Mouse (Mus musculus) adrenal gland, adult 18-20 months (tissue): ENCODE results near the gene Pard3. TPM values are rescaled to one million over a fixed set of nuclear protein-coding genes. Genes with fewer than 3 reads are reported as not detected.

ENCODE experiments used
- DNase-seq, 2 experiments: peaks; one replicate each; pipeline ENCODE4 v3.0.0; 2021 to 2022; ENCODE audit warnings: low spot score in 2 of 2
- long read RNA-seq, 2 experiments: library from polyadenylated mRNA; stranded (forward); transcript quantifications; one replicate each; pipeline ENCODE4 v2.0.0; 2021
- total RNA-seq, 2 experiments: library from RNA; stranded (reverse); gene quantifications; 1 replicate in 1 of 2; 2 replicates in 1 of 2; pipeline ENCODE4 v1.2.3; 2021

Gene Pard3
- 10 to 100 TPM; 32.5 to 42.2 TPM for total RNA-seq
- long read RNA-seq, experiment 1, full-length matches to known transcripts, result 3 of 15 reads
- long read RNA-seq, experiment 1, partial matches to known transcripts, result 4 of 15 reads
- long read RNA-seq, experiment 1, other reads (novel, unspliced or antisense), result 8 of 15 reads
- long read RNA-seq, experiment 2, full-length matches to known transcripts, result 7 of 26 reads
- long read RNA-seq, experiment 2, partial matches to known transcripts, result 10 of 26 reads
- long read RNA-seq, experiment 2, other reads (novel, unspliced or antisense), result 9 of 26 reads

DNA sequence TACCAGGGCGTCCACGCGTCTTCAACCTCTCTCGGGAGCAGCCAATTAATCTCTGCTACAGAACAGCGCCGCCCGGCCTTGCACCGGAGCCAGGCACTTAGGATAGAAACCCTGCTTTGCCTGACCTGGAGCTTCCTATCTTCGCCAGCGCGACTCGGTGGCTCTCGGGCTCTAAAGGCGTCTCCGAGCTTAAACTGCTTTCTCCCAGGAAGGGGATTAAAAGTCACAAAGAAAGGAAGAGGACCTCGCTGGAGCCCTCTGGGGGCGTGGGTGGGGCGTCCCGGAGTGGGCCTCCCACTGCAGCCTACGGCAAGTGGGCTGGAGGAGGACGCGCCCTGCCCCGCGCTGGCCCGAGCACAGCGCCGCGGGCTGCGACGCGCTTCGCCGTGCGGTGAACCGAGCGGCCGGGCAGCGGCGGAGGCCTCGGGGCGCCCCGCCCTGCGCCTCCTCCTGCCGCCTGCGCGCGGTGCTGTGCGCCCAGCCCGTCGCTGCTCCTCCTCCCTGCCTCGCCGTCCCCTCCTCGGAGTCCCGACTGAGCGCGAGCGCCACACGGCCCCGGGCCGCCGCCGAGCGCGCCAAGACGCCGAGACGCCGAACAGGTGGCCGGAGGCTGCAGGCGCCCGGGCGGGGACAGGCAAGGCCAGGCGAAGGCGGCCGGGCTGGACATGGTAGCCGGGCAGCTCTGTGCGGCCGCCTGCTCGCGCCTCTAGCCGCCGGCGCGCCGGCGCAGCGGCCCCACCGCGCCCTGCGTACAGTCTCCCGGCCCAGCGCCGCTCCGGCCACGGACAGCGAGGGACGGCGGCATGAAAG, at the start of gene Pard3:
Gene Pard3 (plus strand): TSS at position 343 of the 810 bp plus-strand sequence.
- peak; percentile 70 to 75 for DNase-seq

DNA sequence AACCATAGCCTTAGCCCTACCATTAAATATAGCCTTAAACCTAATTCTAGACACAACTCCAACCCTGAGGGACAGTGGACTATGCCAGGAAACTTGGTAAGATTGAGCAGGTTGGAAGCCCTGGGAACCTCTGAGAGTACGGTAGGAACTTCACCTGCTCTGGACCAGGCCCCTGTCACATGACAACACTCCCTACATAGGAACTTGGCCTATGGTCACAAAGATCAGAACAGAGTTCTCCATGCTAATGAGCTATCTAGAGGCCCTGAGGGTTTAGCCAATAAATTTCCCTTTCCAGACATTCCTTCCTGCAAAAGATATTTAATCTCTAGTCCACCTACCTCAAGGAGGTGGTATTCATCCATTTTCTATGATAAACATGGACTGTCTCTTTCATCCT, 41.9 kb upstream of the Pard3 start:
- DNase-seq, result no peak

DNA sequence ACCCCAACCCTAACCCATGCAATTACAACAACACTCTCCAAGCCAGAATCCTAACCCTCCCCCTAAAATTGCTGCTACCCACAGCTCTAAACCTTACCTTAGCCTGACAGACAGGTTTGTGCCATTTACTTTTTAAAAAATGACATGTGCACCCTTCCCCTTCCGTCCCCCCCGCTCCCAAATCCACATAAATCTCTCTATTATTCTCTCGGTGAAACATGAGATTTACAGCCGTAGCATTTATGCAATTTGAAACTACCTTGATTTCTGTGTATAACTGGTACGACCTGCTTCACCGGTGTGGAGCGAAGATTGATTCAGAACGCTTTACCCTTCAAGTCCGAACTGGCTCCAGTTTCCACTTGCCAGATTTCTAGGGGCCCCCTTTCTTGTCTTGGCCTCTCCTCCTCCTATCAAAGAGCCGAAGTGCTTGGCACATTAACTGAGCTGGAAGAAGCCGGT, 38.4 kb upstream of the Pard3 start:
- no peak for DNase-seq

DNA sequence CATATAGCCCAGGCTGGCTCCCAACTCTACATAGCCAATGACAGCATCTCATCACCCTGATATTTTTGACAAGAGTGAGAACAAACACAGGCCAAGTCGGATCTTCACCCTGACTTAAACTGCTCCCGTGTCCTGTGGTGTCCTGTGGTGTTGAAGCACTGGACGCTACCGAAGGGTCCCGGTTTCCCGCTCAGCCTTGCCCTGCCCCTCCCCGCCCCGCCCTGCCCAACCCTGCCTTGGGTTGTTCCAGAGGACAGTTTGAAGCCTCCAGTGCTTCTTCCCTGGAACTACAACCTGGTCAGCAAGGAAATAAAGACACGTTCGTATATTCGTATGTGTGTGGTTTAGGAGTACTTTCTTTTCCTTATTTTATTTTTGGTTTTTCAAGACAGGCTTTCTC, 37.9 kb upstream of the Pard3 start:
- no peak for DNase-seq

DNA sequence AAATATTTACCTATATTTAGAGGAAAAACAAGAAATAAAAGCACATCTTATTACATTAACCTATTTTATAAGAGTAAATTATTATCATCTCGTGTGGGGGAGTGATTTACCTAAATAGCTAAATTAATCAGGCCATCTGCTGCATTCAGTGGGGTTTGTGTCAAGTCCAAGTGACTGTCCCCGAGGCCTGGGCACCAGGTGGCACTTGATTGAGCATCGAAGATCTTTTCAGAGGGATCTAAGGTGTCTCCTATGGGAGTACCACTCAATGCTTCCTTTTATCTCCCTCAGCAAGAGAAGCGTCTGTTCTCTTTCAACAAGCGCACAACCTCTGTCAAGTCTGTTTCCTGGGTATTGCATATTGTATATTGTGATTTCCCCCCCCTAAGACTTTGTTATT, 32.2 kb upstream of the Pard3 start:
- DNase-seq, result no peak

DNA sequence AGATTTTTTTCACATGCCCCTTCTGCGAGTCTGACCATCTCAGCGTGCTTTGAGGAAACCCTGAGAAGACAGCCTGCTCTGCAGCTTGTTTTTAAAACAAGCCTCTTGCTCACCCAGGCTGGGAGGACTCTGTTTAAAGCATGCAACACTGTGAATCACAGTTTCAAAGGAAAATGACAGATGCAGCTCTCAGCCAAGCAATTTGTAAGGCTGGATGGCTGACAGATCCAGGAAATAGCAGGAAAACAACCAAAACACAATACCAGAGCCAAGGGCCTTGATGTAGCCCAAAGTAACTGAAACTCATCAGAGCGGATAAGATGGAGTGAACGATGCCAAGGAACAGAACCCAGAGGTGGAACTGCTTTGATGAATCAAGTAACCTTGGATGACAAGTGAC, 24.8 kb upstream of the Pard3 start:
- DNase-seq, result no peak

DNA sequence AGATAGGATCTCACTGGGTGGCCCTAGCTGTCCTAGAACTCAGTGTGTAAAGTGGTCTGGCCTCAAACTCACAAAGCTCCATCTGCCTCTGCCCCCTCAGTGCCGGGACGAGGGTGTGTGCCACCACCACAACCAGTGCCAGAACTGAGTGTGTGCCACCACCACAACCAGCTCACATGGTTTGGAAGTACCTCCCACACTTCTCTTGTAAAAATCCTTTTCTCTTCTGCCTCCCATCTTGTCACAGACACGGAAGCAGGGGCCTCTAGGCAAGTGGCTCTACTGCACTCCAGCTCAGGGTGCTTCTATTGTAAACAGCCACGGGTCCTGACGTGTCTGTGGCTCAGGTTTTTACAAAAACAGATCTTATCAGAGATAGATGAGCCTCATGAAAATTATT, 13.7 kb upstream of the Pard3 start:
- no peak for DNase-seq

DNA sequence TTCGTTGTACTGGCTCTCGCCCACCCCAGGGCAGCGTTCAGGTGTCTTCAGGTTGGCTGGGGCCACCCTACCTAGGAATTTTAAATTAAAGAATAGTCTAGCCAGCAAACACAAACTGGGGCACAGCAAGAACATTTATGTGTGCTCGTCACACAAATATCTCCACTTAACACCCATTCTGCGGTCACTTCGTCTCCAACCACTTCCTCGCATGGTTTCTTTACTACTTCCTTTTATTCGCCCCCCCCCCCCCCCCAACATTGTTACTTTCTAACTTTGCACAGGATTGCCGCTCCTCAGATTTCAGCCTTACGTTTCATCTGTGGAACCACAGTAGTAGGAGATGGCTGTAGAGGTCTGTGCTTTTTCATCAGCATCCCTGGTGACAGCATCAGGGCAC, 11.6 kb upstream of the Pard3 start:
- no peak for DNase-seq

DNA sequence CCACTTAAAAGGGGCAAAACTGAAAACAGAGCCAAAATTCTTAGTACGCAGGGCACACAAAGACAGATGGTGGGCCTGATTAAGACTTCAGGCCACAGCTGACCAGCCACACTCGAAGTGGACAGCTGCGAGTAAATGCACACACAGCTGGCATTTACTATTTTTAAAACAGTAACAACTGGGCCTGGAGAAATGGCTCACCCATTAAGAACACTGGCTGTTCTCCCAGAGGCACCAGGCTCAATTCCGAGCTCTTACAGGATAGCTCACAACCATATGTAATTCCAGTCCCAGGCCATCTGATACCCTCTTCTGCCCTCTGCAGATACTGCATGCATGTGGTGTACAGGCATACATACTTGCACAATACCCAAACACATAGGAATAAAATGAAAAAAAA, 8.6 kb upstream of the Pard3 start:
- no peak for DNase-seq

DNA sequence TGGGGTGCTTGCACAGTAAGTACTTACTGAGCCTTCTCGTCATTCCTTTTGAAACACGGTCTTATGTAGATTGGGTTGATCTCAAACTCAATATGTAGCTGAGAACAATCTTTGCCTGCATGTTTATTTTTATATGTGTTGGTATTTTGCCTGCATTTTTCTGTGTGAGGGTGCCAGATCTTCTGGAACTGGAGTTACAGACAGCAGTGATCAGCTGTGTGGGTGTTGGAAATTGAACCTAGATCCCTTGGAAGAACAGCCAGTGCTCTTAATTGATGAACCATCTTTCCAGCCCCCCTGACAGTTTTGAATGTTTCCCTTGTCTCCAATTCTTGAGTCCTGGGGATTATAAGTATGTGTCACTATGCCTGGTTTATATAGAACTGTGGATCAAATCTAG, 4.9 kb upstream of the Pard3 start:
- no peak for DNase-seq

DNA sequence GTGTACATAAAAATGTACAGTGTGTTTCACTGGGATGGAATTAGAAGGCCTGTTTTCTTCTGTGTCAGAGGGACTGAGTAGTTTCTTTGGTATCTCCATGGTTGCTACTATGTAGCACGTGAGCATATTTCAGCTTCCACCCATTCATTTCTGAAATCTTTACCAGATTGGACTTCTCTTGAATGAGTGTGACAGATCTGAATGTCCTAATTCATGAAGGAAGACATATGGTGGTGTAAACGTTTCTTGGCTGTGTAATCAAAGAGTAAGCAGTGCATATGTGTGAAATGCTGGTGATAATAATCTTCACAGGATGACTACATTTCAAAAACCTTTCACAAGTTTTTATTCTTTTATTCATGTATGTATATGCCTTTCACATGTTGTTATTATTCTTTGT, 3.9 kb upstream of the Pard3 start:
- DNase-seq, result no peak

DNA sequence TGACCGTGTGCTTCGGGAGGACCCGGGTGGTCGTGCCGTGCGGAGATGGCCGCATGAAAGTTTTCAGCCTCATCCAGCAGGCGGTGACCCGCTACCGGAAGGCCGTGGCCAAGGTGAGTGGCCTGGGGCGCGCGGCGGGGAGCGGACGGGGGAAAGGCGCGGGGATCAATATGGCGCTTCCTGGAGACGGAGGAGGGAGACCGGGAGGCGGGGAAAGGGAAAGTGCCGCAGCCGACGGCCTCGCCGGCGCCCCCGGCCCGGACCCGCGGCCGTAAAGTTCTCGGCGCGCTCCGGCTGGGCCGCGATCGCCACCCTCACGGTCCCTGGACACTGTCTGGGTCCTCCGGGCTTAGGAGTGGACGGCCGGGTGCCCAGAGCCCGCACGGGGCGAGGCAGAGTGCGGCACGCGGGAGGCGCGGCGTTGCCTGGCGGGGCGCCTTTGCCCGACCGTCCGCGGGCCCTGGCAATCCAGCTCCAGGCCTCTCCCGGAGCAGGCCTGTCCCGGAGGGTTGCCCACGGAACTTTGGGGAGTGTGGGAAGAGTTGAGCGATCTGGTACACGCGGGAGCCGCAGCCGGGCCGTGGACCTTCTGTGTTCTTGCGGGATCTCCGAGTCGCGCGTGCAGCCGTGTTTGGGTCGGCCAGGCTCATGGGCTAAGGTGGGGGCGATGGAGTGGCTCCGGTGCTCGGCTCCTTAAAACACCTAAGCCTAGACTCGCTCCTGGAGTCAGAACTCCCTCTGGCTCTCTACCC, 844 bp downstream of the Pard3 start:
- peak; percentile 62 to 73 for DNase-seq

DNA sequence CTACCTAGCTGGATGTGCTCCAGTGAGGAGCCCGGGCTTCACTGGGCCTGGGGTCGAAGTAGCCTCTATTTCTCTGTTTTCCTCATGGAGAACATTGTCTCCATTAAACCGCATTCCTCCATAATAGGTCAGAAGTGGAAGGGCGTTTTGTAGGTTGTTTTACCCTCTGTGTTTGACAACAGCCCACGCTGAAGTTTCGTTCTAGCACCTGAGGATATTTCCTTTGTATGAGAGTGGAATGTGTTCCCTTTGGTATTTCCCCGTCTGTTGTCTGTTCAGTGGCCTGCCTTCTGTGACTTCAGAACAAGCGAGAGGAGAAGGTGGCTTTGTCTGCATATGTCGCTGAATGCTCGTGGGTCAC, 1.4 kb downstream of the Pard3 start:
- no peak for DNase-seq

DNA sequence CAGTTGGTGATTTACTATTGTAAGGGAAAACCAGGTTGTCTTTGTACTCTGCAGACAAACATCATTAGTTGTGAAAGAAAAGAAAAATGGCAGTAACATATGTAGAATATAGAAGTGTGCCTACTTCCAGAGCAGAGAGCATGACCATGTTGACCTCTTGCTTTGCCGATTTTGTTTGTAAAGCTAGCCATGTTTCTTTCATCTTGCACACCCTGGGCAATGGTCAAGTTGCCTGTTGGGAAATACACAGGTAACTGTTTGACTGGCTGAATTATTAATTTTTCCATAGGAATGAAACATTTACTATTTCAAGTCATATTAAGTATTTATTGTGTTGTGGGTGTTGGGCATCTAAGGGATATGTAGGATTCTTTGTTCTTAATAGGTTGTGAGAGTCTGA, 2.1 kb downstream of the Pard3 start:
- DNase-seq, result no peak

DNA sequence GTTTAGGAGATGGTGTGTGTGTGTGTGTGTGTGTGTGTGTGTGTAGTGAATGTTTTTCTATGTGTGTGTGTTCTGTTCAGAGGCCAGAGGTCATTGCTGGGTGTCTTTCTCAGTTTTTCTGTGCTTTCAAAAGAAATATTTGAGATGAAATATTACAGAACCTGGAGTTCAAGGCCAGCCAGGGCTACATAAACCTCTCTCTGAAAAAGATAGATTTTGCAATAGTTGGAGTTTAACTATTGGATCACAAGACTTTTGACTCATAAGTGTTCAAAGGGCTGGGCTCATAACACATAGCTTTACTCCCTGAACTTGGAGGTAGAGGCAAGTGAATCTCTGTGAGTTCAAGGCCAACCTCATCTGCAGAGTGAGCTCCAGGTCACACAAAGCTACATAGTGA, 2.8 kb downstream of the Pard3 start:
- DNase-seq, result no peak

DNA sequence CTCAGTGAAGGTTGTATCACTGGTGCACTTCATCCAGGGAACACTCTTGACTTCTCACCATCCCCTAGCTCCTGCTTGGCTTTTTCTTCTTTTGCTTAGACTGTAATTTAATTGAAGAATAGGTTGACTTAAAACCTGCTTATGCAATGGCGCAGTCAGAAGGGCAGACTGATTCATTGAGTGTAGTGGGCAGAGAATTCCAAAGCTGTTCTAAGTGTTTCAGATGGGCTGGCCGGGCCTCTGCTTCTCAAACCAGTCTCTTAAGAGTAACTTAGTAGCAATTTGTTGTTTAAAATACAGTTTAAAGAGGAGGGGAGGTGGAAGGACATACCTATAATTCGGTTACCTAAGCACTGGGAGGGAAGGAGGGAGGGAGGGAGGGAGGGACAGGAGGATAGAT, 5.0 kb downstream of the Pard3 start:
- no peak for DNase-seq

DNA sequence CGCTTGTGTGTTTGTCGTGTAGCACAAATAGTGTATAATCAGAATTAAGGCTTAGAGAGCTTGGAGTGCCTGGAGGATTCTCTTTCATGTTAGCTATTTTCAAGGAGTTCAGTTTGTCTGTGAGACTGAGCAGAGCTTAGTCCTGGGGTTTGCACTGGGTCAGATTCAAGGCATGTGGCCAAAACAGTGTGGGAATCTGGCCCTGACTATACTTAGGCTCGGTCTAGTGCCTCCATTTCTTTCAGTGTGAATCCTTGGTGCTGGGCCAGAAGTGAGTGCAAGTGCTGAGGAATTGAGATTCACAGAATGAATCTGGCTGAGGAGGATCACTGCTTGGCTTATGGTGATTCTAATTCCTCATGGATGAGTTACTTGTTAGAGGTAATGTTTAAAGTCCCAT, 6.5 kb downstream of the Pard3 start:
- no peak for DNase-seq

DNA sequence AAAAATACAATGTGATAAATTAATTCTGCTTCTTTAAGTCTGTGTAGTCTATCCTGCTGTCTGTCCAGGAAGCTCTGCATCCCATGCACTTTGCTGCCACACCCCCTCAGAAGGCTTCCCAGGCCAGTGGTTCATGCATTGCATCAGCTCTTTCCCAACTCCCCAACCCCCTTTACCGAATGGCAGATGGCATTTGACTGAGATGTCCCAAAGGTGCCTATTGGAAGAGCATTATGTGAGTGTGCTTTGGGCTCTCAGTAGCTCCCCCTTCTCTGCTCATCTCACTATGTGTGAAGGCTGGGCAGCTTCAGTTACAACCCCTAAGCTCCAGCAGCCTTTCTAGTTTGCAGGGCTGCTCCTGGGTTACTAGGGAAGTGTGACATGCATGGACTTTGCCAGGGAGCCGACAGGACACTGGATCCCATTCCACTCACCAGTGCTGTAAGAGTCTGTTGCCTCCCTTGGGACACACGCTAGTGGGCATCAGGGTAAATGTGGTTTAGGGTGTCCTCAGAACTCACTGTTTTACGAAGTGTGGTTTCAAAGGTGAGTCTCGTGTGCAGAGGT, 9.4 kb downstream of the Pard3 start:
- no peak for DNase-seq

DNA sequence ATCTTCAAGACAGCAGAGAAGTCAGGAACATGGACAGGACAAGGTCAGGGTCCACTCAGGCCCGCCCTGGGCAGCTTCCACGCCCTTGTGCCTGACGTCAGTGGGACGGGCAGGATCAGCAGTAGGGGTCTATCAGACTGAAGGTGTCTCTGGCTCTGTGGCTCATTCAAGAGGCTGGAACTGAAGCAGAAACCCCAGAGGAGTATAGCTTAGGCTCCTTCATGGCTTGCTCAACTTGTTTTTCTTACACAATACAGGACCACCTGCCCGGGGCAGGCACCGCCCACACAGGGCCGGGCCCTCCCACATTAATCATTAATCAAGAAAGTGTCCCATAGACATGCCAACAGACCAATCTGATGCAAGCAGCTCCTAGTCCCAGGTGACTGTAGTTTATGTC, 12.8 kb downstream of the Pard3 start:
- no peak for DNase-seq

DNA sequence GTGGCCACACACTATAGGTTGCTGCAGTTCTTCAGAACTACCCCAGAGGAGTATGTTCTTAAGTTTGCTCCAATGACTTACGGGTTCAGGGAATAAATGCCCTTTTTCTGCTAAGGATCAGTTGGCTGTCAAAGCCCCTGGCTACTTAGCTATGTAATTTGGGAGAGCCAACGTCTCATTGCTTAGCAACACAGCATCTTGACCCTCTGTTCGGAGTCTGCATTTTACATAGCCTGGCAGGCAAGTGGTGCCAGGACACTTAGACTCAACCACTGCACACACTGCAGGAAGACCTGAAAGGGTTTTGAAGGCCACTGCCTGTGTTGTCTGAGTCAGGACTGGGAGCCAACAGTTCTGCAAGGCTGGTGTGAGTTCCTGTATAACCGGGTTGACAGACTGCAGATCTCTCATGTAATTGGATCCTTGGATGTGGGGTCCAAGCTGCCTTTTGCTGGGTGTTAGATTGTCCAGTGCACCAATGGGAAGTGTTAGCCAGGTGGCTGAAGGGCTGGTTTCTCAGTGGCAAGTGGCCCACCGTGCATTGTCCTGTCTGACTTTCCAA, 15.6 kb downstream of the Pard3 start:
- no peak for DNase-seq

DNA sequence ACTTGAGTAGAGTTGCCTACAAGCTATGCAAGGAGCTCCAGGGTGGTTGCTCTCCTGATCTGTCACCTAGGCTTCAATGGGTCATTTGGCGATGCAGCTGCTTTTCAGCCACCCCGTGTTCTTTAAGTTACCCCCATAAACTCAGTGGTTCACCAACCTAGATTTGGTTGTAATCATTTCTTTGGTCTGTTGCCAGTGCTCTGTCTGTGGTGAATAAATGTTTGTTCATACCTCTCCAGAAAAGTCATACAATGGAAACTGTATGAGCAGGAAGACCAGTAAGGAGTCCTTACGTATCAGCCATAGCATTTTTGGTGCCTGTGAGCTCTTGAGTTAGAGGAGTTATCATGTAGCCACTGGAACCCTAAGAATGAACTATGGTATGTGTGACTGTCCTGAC, 17.6 kb downstream of the Pard3 start:
- DNase-seq, result no peak
